In the genomic region with DNA sequence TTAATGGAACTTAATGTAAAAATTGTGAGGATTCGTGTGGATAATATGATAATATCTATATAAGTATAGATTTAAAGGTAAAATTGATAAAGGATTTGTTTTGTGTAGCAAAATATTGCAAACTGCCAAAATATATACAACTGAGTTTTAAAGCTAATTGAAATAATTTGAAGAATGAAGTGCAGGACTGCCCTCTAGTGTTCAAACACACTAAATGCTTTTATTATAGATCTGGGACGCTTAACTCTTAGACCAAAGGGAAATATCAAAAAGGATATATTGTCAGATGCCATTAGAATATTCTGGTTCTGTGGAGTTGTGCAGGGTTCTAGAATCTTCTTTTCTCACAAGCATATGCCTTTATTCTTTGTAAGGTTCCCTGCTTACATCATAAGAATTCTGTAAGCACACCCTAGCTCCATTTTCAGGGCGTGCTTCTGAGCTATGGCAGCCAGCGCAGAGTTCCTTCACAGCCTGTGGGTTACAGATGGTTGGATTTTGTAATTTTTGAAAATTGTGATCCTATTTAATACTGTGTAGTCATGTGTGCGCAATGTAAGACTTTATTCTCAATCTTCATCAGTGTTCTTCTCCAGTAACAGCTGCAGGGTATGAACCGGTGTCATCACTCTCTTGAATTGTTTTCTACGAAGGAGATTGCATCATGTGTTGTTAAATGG, we compare ENCODE assay signal across 10 mouse cellular contexts.
DNase-seq lines count a peak whose midpoint lies in the region; ATAC-seq and TF ChIP-seq lines count a peak whose summit lies in the region.
"Had no signal": no experiment of that assay in that cellular context is flagged by ENCODE, and none has a peak within 500 bp of the region (broad histone marks: within the 10 kb centered on the region; RNA-seq: fewer than 3 reads in every experiment).

No protein-coding gene starts in this region.

- H3K27me3 ChIP-seq in limb, embryonic 14.5 days (ENCODE audit: control insufficient read depth, insufficient read depth, low read length) = no peaks in the 10 kb centered on the region
- H3K27me3 ChIP-seq in limb, embryonic 10.5 days (ENCODE audit: low read depth, poor library complexity, severe bottlenecking) = no peaks in the 10 kb centered on the region
- no peaks in the 10 kb centered on the region for H3K27me3 ChIP-seq in forebrain, embryonic 12.5 days
- H3K27me3 ChIP-seq in midbrain, postnatal 0 days (ENCODE audit: insufficient read depth, low read length) = no peaks in the 10 kb centered on the region
- H3K27me3 ChIP-seq: lung, embryonic 15.5 days; stomach, embryonic 15.5 days had no signal

- H3K4me3 ChIP-seq in limb, embryonic 14.5 days (replicated peaks; ENCODE audit: low read length) = no peak overlapping the region
- H3K4me3 ChIP-seq in limb, embryonic 10.5 days = no peak overlapping the region
- no peak overlapping the region for H3K4me3 ChIP-seq in forebrain, embryonic 12.5 days (replicated peaks)
- H3K4me3 ChIP-seq in midbrain, postnatal 0 days (ENCODE audit: low read depth, low read length) = no peak overlapping the region
- H3K4me3 ChIP-seq: lung, embryonic 15.5 days; stomach, embryonic 15.5 days had no signal

- no peak overlapping the region for H3K4me2 ChIP-seq in limb, embryonic 14.5 days (replicated peaks; ENCODE audit: low read depth, low read length, severe bottlenecking)
- no peak overlapping the region for H3K4me2 ChIP-seq in forebrain, embryonic 12.5 days
- H3K4me2 ChIP-seq in midbrain, postnatal 0 days (ENCODE audit: low read depth, low read length, poor library complexity, severe bottlenecking) = no peak overlapping the region
- H3K4me2 ChIP-seq: lung, embryonic 15.5 days; stomach, embryonic 15.5 days had no signal

- no peaks in the 10 kb centered on the region for H3K36me3 ChIP-seq in limb, embryonic 14.5 days (ENCODE audit: control insufficient read depth, insufficient read depth, low read length)
- H3K36me3 ChIP-seq in limb, embryonic 10.5 days = no peaks in the 10 kb centered on the region
- H3K36me3 ChIP-seq in forebrain, embryonic 12.5 days (replicated peaks) = no peaks in the 10 kb centered on the region
- H3K36me3 ChIP-seq in midbrain, postnatal 0 days (ENCODE audit: insufficient read depth, low read length) = peaks cover 22% of the 10 kb centered on the region
- H3K36me3 ChIP-seq: lung, embryonic 15.5 days; stomach, embryonic 15.5 days had no signal

- TF ChIP-seq CTCF in midbrain, postnatal 0 days (IDR thresholded peaks at IDR 0.05) = peak; percentile 81

- no peaks in the 10 kb centered on the region for H3K4me1 ChIP-seq in limb, embryonic 14.5 days (ENCODE audit: control insufficient read depth, insufficient read depth, low read length)
- peaks cover 5% of the 10 kb centered on the region for H3K4me1 ChIP-seq in limb, embryonic 10.5 days
- no peaks in the 10 kb centered on the region for H3K4me1 ChIP-seq in forebrain, embryonic 12.5 days
- H3K4me1 ChIP-seq in midbrain, postnatal 0 days (ENCODE audit: insufficient read depth, low read length) = no peaks in the 10 kb centered on the region
- H3K4me1 ChIP-seq: lung, embryonic 15.5 days; stomach, embryonic 15.5 days had no signal

- no peak overlapping the region for H3K27ac ChIP-seq in limb, embryonic 14.5 days (replicated peaks; ENCODE audit: low read depth, low read length)
- H3K27ac ChIP-seq in limb, embryonic 10.5 days = no peak overlapping the region
- no peak overlapping the region for H3K27ac ChIP-seq in forebrain, embryonic 12.5 days
- no peak overlapping the region for H3K27ac ChIP-seq in midbrain, postnatal 0 days (ENCODE audit: low read depth, low read length)
- H3K27ac ChIP-seq: lung, embryonic 15.5 days; stomach, embryonic 15.5 days had no signal

- WGBS in limb, embryonic 14.5 days = 60% methylated on average over 7 of the region's 7 CpGs
- 63% methylated on average over 7 of the region's 7 CpGs for WGBS in limb, embryonic 10.5 days
- WGBS in forebrain, embryonic 12.5 days = 68% methylated on average over 7 of the region's 7 CpGs
- 67% methylated on average over 7 of the region's 7 CpGs for WGBS in midbrain, postnatal 0 days

- no peak overlapping the region for H3K9ac ChIP-seq in limb, embryonic 14.5 days (ENCODE audit: low read depth, low read length, severe bottlenecking)
- no peak overlapping the region for H3K9ac ChIP-seq in forebrain, embryonic 12.5 days
- no peak overlapping the region for H3K9ac ChIP-seq in midbrain, postnatal 0 days (replicated peaks; ENCODE audit: low read length, poor library complexity, severe bottlenecking)
- H3K9ac ChIP-seq: lung, embryonic 15.5 days; stomach, embryonic 15.5 days had no signal

- no peak for ATAC-seq in limb, embryonic 14.5 days (ENCODE audit: low FRiP score, low read depth)
- peak; percentile 23; the same call in 1 of the 2 replicates for ATAC-seq in forebrain, embryonic 12.5 days (ENCODE audit: low FRiP score)
- ATAC-seq in midbrain, postnatal 0 days (ENCODE audit: low FRiP score) = no peak

- peak; percentile 84 for DNase-seq in limb, embryonic 14.5 days (ENCODE audit: low spot score)
- DNase-seq in limb, embryonic 10.5 days (ENCODE audit: low spot score) = no peak
- DNase-seq in NIH3T3 (ENCODE audit: low read depth) = peak; percentile 56
- DNase-seq in midbrain, postnatal 0 days (ENCODE audit: low spot score) = peak; percentile 83
- no peak for DNase-seq in spleen, postnatal 14 days (ENCODE audit: low spot score in 2 of 2)
- no peak for DNase-seq in kidney, postnatal 4 days
- DNase-seq: heart, postnatal 14 days had no signal

- no peak for TF ChIP-seq POLR2A in limb, embryonic 14.5 days (IDR thresholded peaks at IDR 0.05; ENCODE audit: borderline replicate concordance, extremely low read depth, insufficient read depth, insufficient read length)

- H3K9me3 ChIP-seq in limb, embryonic 14.5 days (ENCODE audit: control insufficient read depth, low read length) = no peaks in the 10 kb centered on the region
- H3K9me3 ChIP-seq in limb, embryonic 10.5 days (replicated peaks) = no peaks in the 10 kb centered on the region
- no peaks in the 10 kb centered on the region for H3K9me3 ChIP-seq in forebrain, embryonic 12.5 days
- no peaks in the 10 kb centered on the region for H3K9me3 ChIP-seq in midbrain, postnatal 0 days (ENCODE audit: low read length)
- H3K9me3 ChIP-seq: lung, embryonic 15.5 days; stomach, embryonic 15.5 days had no signal

Comparison
In these comparisons a context has a peak if more than half of its experiments do, and no peak if none do; other contexts are left out.
1. DNase-seq: peak in limb, embryonic 14.5 days (single experiment), NIH3T3 (single experiment) and midbrain, postnatal 0 days (single experiment); none in limb, embryonic 10.5 days (single experiment), spleen, postnatal 14 days (0 of 2) and kidney, postnatal 4 days (0 of 2).